Mouse (Mus musculus): ENCODE data around the gene Dnmt3a. TPM values are rescaled to one million over a fixed set of nuclear protein-coding genes. Genes with fewer than 3 reads are reported as not detected.

Dnmt3a gene
- polyA plus RNA-seq (2012; rRNA removed): 44.3 and 44.4 TPM in 2 replicates

DNA sequence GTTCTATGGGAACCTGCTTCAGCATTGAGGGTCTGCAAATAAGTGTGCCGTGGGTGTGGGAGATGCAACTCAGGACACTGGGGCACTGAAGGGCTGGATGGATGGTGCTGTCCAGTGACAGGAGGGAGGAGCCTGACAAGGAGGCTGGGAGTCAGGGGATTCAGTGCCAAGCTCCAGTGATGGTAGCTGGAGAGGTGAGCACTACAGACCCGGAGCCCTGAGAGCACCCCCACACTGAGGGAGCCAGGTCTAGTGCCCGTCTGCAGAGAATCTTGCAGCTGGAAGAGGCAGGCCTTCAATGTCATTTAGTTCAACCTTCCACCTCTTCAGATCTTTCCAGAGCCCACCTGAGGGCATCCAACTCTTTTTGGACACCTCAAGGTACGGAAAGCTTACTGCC, at the start of gene Dnmt3a:
TSS of gene Dnmt3a (plus strand) at position 156 of the 400 bp plus-strand sequence.

DNA sequence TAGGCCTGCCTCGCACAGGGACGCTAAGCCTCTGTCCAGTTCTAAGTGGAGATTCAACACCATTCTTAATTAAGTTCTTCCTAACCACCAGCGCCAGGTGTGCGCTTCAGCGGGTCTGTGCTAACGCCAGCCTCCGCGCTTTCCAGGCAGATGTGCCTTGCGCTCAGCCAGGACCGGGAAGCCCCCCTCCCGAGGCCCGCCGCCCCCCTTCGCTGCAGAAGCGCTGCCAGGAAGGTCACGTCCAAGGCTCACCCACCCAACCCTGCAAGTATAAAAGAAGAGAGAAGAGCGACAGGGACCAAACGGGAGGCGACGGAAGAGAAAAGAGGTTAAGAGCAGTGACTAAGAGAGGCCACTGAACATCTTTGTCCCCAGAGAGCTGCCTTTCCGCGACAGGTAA, 148.8 kb downstream of the Dnmt3a start, which contains the start of gene Pomc:
TSS of gene Pomc (plus strand) at position 301 of the 400 bp plus-strand sequence.

Other genes with a start within 250 kb of the Dnmt3a start
- 62.9 and 63.3 TPM in 2 replicates for gene Dtnb, start 233.6 kb upstream of the Dnmt3a start, polyA plus RNA-seq (2012; rRNA removed)
- 3.6 and 3.7 TPM in 2 replicates for gene Pomc, start 148.9 kb downstream of the Dnmt3a start, polyA plus RNA-seq (2012; rRNA removed)
- gene Efr3b, start 232.9 kb downstream of the Dnmt3a start, polyA plus RNA-seq (2012; rRNA removed): 48.2 and 50.3 TPM in 2 replicates